In the genomic region with DNA sequence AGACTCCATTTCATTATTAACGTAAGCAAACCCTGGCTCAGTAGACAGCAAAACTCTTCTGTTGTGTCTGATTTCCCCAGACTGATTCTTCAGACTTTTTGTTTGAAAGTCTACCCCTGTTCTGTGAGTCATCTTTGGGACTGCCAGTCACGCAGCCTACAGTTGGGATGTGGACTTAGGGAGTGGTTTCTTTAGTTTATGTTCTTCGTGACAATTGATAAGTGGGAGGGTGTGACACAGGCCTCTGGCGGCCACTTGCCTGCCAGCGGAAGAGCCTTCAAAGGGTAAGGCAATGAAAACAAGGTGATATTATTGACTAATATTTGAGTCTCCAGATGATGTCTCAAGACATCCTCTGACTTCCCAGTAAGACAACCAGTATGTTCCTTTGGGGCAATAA, we compare ENCODE assay signal across 17 mouse cellular contexts.
"Had no signal": no experiment of that assay in that cellular context is flagged by ENCODE, and none has a peak within 500 bp of the region (broad histone marks: within the 10 kb centered on the region; RNA-seq: fewer than 3 reads in every experiment).

No protein-coding gene starts in this region.

- H3K4me1 ChIP-seq: kidney, embryonic 15.5 days; limb, embryonic 13.5 days; liver, embryonic 15.5 days; neural tube, embryonic 12.5 days had no signal

- DNase-seq: kidney, adult 11 months; kidney, postnatal 10 days; kidney, postnatal 36 days; liver; lung, adult 2 months; right cerebral cortex, adult 18-20 months; right cerebral cortex, postnatal 14 days; right cerebral cortex, postnatal 4 days; thymus, postnatal 25 days had no signal

- H3K9ac ChIP-seq: kidney, embryonic 15.5 days; limb, embryonic 13.5 days; liver, embryonic 15.5 days; midbrain, embryonic 15.5 days; neural tube, embryonic 12.5 days; neural tube, embryonic 15.5 days had no signal

- ATAC-seq: midbrain, embryonic 15.5 days had no signal

- H3K9me3 ChIP-seq: kidney, embryonic 15.5 days; limb, embryonic 10.5 days; limb, embryonic 13.5 days; liver, embryonic 15.5 days; midbrain, embryonic 15.5 days; neural tube, embryonic 12.5 days; neural tube, embryonic 15.5 days had no signal

- H3K27ac ChIP-seq: kidney, embryonic 15.5 days; limb, embryonic 10.5 days; limb, embryonic 13.5 days; liver, embryonic 15.5 days; midbrain, embryonic 15.5 days; neural tube, embryonic 12.5 days; neural tube, embryonic 15.5 days had no signal

- H3K36me3 ChIP-seq: kidney, embryonic 15.5 days; limb, embryonic 10.5 days; limb, embryonic 13.5 days; liver, embryonic 15.5 days; midbrain, embryonic 15.5 days; neural tube, embryonic 12.5 days; neural tube, embryonic 15.5 days had no signal

- H3K27me3 ChIP-seq: kidney, embryonic 15.5 days; limb, embryonic 13.5 days; liver, embryonic 15.5 days; midbrain, embryonic 15.5 days; neural tube, embryonic 12.5 days; neural tube, embryonic 15.5 days had no signal

- H3K4me3 ChIP-seq: kidney, embryonic 15.5 days; limb, embryonic 10.5 days; limb, embryonic 13.5 days; liver, embryonic 15.5 days; midbrain, embryonic 15.5 days; neural tube, embryonic 12.5 days; neural tube, embryonic 15.5 days had no signal

- H3K4me2 ChIP-seq: kidney, embryonic 15.5 days; limb, embryonic 13.5 days; liver, embryonic 15.5 days; midbrain, embryonic 11.5 days; midbrain, embryonic 15.5 days; neural tube, embryonic 12.5 days; neural tube, embryonic 15.5 days had no signal
